Mouse (Mus musculus) ES-Bruce4 (cell line): ENCODE data around the gene Atxn1.

Experiments
- CTCF ChIP-seq: IDR thresholded peaks from one replicate; pipeline ENCODE4 v1.8.1; 2011; ENCODE audit warnings: low read depth, low read length
- EP300 ChIP-seq: IDR thresholded peaks from 2 replicates; pipeline ENCODE4 v1.6.1; 2011; ENCODE audit warnings: low read depth, low read length; ENCODE audit not compliant: insufficient read depth

- no peak for TF ChIP-seq CTCF
- TF ChIP-seq EP300 = no peak
Measured at GRCm38 (mm10) chr13:45752498-45752897, 212.3 kb downstream of the Atxn1 start.
